Mouse (Mus musculus) embryonic fibroblast, embryonic 13.5 days (primary cell): Measurements from ENCODE around the gene Gars. TPM values are rescaled to one million over a fixed set of nuclear protein-coding genes. Genes with fewer than 3 reads are reported as not detected.

Experiments
- H3K27ac ChIP-seq: 2 replicates; pipeline ENCODE4 v1.5.1; 2012; ENCODE audit warnings: low read length, control low read depth, inconsistent platforms; ENCODE audit not compliant: insufficient read depth
- H3K4me1 ChIP-seq: 2 replicates; pipeline ENCODE4 v1.6.1; 2011; ENCODE audit warnings: low read length; ENCODE audit not compliant: control insufficient read depth, insufficient read depth
- H3K4me3 ChIP-seq: 2 replicates; pipeline ENCODE4 v1.5.1; 2011; ENCODE audit warnings: mild to moderate bottlenecking, control low read depth, low read length; ENCODE audit not compliant: insufficient read depth
- CTCF ChIP-seq: IDR thresholded peaks from 2 replicates; pipeline ENCODE4 v1.5.1; 2011; ENCODE audit warnings: mild to moderate bottlenecking, control low read depth, low read length, moderate library complexity, borderline replicate concordance; ENCODE audit not compliant: insufficient read depth
- POLR2A ChIP-seq: IDR thresholded peaks from 2 replicates; pipeline ENCODE4 v1.6.1; 2011; ENCODE audit warnings: low read depth, mild to moderate bottlenecking, control low read depth, low read length, moderate library complexity
- polyA plus RNA-seq: library from polyadenylated mRNA; stranded (reverse); fragments of >200 nt; gene quantifications from 2 replicates; pipeline ENCODE4 v1.2.4, GENCODE M21; 2011; ENCODE audit warnings: low read depth; ENCODE audit not compliant: missing spikeins, insufficient read length

Gars gene
- polyA plus RNA-seq, 1 experiment = 336 TPM

GRCm38 (mm10) chr6:55082261-55083051 lies 44.6 kb downstream of the Gars start:
- no peaks in the 10 kb centered on the region for H3K4me1 ChIP-seq
- no peak overlapping the region for H3K27ac ChIP-seq
- H3K4me3 ChIP-seq = no peak overlapping the region
- TF ChIP-seq POLR2A = no peak
- no peak for TF ChIP-seq CTCF

GRCm38 (mm10) chr6:55087355-55087754 lies 49.5 kb downstream of the Gars start:
- no peak overlapping the region for H3K4me3 ChIP-seq

GRCm38 (mm10) chr6:55090639-55091038 lies 52.8 kb downstream of the Gars start:
- no peak for TF ChIP-seq CTCF
- TF ChIP-seq POLR2A = no peak
- Histone ChIP-seq H3K4me1 (no peaks in the 10 kb centered on the region), H3K4me3 (no peak overlapping the region), H3K27ac (no peak overlapping the region)

More at GRCm38 (mm10) chr6:55087355-55087754, 49.5 kb downstream of the Gars start:
- TF ChIP-seq CTCF (no peak), POLR2A (no peak)
- no peak overlapping the region for H3K27ac ChIP-seq
- no peaks in the 10 kb centered on the region for H3K4me1 ChIP-seq

GRCm38 (mm10) chr6:55091396-55091795 lies 53.6 kb downstream of the Gars start:
- H3K4me1 ChIP-seq = no peaks in the 10 kb centered on the region
- H3K4me3 ChIP-seq = no peak overlapping the region
- H3K27ac ChIP-seq = no peak overlapping the region
- TF ChIP-seq CTCF (no peak), POLR2A (no peak)

GRCm38 (mm10) chr6:55093431-55094146 lies 55.8 kb downstream of the Gars start:
- H3K27ac ChIP-seq = no peak overlapping the region
- TF ChIP-seq CTCF (no peak), POLR2A (no peak)
- no peak overlapping the region for H3K4me3 ChIP-seq
- no peaks in the 10 kb centered on the region for H3K4me1 ChIP-seq

- Histone ChIP-seq H3K27ac (no peak overlapping the region), H3K4me3 (no peak overlapping the region), H3K4me1 (no peaks in the 10 kb centered on the region)
- TF ChIP-seq CTCF = no peak
- TF ChIP-seq POLR2A = no peak
Observed at GRCm38 (mm10) chr6:55098030-55098429, 60.2 kb downstream of the Gars start.

GRCm38 (mm10) chr6:55098603-55099002 lies 60.8 kb downstream of the Gars start:
- no peak overlapping the region for H3K4me3 ChIP-seq
- H3K4me1 ChIP-seq = no peaks in the 10 kb centered on the region
- no peak for TF ChIP-seq POLR2A
- no peak overlapping the region for H3K27ac ChIP-seq

- H3K4me1 ChIP-seq = no peaks in the 10 kb centered on the region
- H3K27ac ChIP-seq = no peak overlapping the region
- TF ChIP-seq POLR2A (no peak), CTCF (no peak)
- H3K4me3 ChIP-seq = no peak overlapping the region
Observed at GRCm38 (mm10) chr6:55108358-55108757, 70.6 kb downstream of the Gars start.

GRCm38 (mm10) chr6:55117325-55118109 lies 79.7 kb downstream of the Gars start:
- H3K4me3 ChIP-seq = peak overlapping the region; percentile 30; the same call in 1 of the 2 replicates
- no peaks in the 10 kb centered on the region for H3K4me1 ChIP-seq
- H3K27ac ChIP-seq = no peak overlapping the region
- TF ChIP-seq CTCF (no peak), POLR2A (no peak)

- H3K27ac ChIP-seq = no peak overlapping the region
- no peak overlapping the region for H3K4me3 ChIP-seq
- H3K4me1 ChIP-seq = peaks cover 5% of the 10 kb centered on the region; the same call in 1 of the 2 replicates
- TF ChIP-seq CTCF (no peak), POLR2A (no peak)
Observed at GRCm38 (mm10) chr6:55123056-55123455, 85.2 kb downstream of the Gars start.
